Mouse (Mus musculus) heart, adult 10 weeks (tissue): ENCODE data around the gene Fam208a. TPM values are rescaled to one million over a fixed set of nuclear protein-coding genes. Genes with fewer than 3 reads are reported as not detected.

Source experiments
- polyA plus RNA-seq: library from polyadenylated mRNA; stranded (reverse); fragments of 350-450 nt; fragmentation: Illumina TruSeq; extraction: RNeasy Lipid Tissue Mini Kit (QIAGEN cat#74804); gene quantifications from one replicate; pipeline ENCODE4 v1.2.3, GENCODE M21; 2014; ENCODE audit warnings: low read depth, low replicate concordance

Fam208a gene
- polyA plus RNA-seq, result 16.4 TPM

GRCm38 (mm10) chr14:27428573-27428972, at the start of gene Fam208a:
Gene Fam208a, plus strand, starts transcription at chr14:27428834.

DNA sequence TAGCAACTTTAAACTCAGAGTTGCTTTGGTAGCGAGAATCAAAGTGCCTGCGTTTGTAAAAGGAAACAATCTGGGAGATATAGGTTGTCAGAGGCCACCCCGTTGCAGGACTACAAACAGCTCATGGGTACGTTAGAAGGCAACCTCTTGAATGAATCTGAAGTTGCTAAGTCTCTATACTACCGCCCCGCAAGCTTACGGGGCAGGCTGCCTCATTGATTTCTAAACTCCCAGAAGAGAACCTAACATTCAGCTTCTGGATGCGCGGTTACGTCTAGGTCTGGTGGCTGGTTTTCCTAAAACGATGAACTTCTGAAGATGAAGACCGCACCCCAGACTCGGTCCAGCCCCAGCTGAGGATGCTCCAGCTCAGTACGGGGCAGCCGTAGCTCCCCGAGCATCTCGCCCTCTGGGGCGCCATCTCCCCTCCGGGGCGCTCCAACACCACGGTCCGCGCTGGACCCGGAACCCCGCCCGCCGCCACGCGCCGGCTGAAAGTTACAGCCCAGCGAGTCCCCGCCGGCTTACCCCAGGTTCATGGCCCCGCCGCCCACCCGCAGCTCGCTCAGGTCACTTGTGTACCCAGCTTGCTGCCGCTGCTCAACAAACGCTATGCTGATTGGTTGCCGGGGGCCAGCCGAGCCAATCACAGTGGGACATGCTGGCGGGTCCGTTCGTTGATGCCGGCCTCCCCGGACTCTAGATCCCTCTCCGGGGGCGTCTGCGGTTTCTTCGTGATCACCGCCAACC, 79.4 kb downstream of the Fam208a start, which contains the start of gene Ccdc66:
TSS of gene Ccdc66 (minus strand) at position 567 of the 750 bp plus-strand sequence.

Other genes starting within 250 kb of the Fam208a start
- gene Ccdc66, start 79.6 kb downstream of the Fam208a start, polyA plus RNA-seq, result 13.6 TPM
- gene Erc2, start 193.6 kb downstream of the Fam208a start, polyA plus RNA-seq, result 0.68 TPM